Mouse (Mus musculus) megakaryocyte-erythroid progenitor cell, adult 5-6 weeks (primary cell): Measurements from ENCODE around the gene Il12a. TPM values are rescaled to one million over a fixed set of nuclear protein-coding genes. Genes with fewer than 3 reads are reported as not detected.
A peak's percentile ranks its signal among the peaks of the same experiment; 100 is the strongest.

ENCODE experiments used
- ATAC-seq: replicated peaks from 2 replicates; pipeline ENCODE4 v1.8.0; 2016; ENCODE audit warnings: mild to moderate bottlenecking, inconsistent platforms; ENCODE audit not compliant: severe bottlenecking, poor library complexity, low FRiP score, low TSS enrichment
- total RNA-seq, 2 experiments: library from RNA; stranded (forward) in 1 of 2; stranded (reverse) in 1 of 2; fragments of 200-1000, 215-1000 nt in 1 of 2; fragments of >200 nt in 1 of 2; fragmentation: Nextera tagmentation in 1 of 2; gene quantifications; 2 replicates each; pipeline ENCODE4 v1.2.3; 2014 to 2017

Gene Il12a
- total RNA-seq (2014; fragmentation: Nextera tagmentation): 3.8 and 5.4 TPM in 2 replicates
- 2.5 and 10.7 TPM in 2 replicates for total RNA-seq (2017)

- no peak for ATAC-seq
Observed at GRCm38 (mm10) chr3:68690344-68690743, at the start of gene Il12a. Il12a (plus strand) TSS chr3:68690644.

GRCm38 (mm10) chr3:68642935-68643334 is 47.5 kb upstream of the Il12a start:
- ATAC-seq: no peak

- peak; percentile 70 for ATAC-seq
Observed at GRCm38 (mm10) chr3:68646387-68647130, 43.9 kb upstream of the Il12a start.

GRCm38 (mm10) chr3:68647282-68647681 is 43.2 kb upstream of the Il12a start:
- ATAC-seq: no peak

- no peak for ATAC-seq
Observed at GRCm38 (mm10) chr3:68650251-68650650, 40.2 kb upstream of the Il12a start.

- no peak for ATAC-seq
Observed at GRCm38 (mm10) chr3:68656607-68657352, 33.7 kb upstream of the Il12a start.

- ATAC-seq: no peak
Observed at GRCm38 (mm10) chr3:68657589-68658245, 32.7 kb upstream of the Il12a start.

- ATAC-seq: no peak
Observed at GRCm38 (mm10) chr3:68659996-68660395, 30.4 kb upstream of the Il12a start.

- no peak for ATAC-seq
Observed at GRCm38 (mm10) chr3:68660538-68660937, 29.9 kb upstream of the Il12a start.

- no peak for ATAC-seq
Observed at GRCm38 (mm10) chr3:68662386-68662785, 28.1 kb upstream of the Il12a start.

GRCm38 (mm10) chr3:68664337-68664736 is 26.1 kb upstream of the Il12a start:
- no peak for ATAC-seq

- ATAC-seq: no peak
Observed at GRCm38 (mm10) chr3:68666377-68666776, 24.1 kb upstream of the Il12a start.

- no peak for ATAC-seq
Observed at GRCm38 (mm10) chr3:68667852-68668251, 22.6 kb upstream of the Il12a start.

- no peak for ATAC-seq
Observed at GRCm38 (mm10) chr3:68669418-68669974, 20.9 kb upstream of the Il12a start.

GRCm38 (mm10) chr3:68674721-68675120 is 15.7 kb upstream of the Il12a start:
- no peak for ATAC-seq

- ATAC-seq: no peak
Observed at GRCm38 (mm10) chr3:68675216-68675835, 15.1 kb upstream of the Il12a start.

- ATAC-seq: no peak
Observed at GRCm38 (mm10) chr3:68675980-68676678, 14.3 kb upstream of the Il12a start.

- peak; percentile 96 for ATAC-seq
Observed at GRCm38 (mm10) chr3:68676831-68677303, 13.6 kb upstream of the Il12a start.
